Mouse (Mus musculus) liver, postnatal 0 days (tissue): ENCODE results near the gene Anks1b.

Source experiments
- CTCF ChIP-seq: sonication (generic); IDR thresholded peaks from 2 replicates; pipeline ENCODE4 v1.5.1; 2016; ENCODE audit warnings: antibody characterized with exemption, low read depth
- EP300 ChIP-seq: IDR thresholded peaks from 2 replicates; pipeline ENCODE4 v1.6.1; 2016; ENCODE audit warnings: antibody characterized with exemption, low read depth, mild to moderate bottlenecking

DNA sequence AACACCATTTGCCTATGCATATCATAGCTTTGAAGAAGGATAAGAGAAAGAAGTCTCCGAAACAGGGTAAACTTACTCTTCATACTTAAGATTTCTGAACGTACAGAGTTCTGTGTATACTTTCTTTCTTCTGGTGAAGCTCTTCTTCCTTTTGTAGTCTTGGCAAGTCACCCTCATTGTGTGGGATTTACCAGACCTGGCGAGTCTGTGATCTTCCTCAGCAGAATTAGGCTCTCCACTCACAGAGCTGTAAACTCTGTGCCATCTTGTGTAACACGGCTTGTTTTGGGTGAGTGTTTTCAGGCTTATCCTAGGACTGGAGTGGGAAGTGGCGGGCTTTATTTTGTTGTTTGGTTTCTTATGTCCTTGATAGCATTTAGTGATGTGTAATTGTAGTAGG is 120.9 kb downstream of the Anks1b start:
- TF ChIP-seq CTCF (no peak), EP300 (no peak)
